Mouse (Mus musculus): Measurements from ENCODE around the gene Gstm3. TPM values are rescaled to one million over a fixed set of nuclear protein-coding genes. Genes with fewer than 3 reads are reported as not detected.
A peak's percentile ranks its signal among the peaks of the same experiment; 100 is the strongest.
"Not testable (repeated sequence)": the region's sequence is repeated elsewhere in the genome, so short reads cannot be mapped to it uniquely, and the experiment has no call there.

The Gstm3 gene
- polyA plus RNA-seq, 1 experiment = not detected

- Histone ChIP-seq H3K27ac (ENCODE audit: control insufficient read depth, insufficient read depth, low read depth, low read length, poor library complexity) (no peak overlapping the region), H3K4me3 (replicated peaks; ENCODE audit: control insufficient read depth, low read depth, low read length) (no peak overlapping the region), H3K4me1 (ENCODE audit: control insufficient read depth, insufficient read depth, low read length) (no peaks in the 10 kb centered on the region; the same call in 1 of the 2 replicates)
- WGBS = 77% methylated on average over 1 of the region's 1 CpGs
- TF ChIP-seq POLR2A (IDR thresholded peaks at IDR 0.05; ENCODE audit: borderline replicate concordance, control insufficient read depth, low read depth, low read length) (no peak), CTCF (IDR thresholded peaks at IDR 0.05; ENCODE audit: control insufficient read depth, insufficient read depth, low read length) (no peak)
These were observed 3.5 kb downstream of the Gstm3 start for GRCm38 (mm10) chr3:107965592-107965991.

DNA sequence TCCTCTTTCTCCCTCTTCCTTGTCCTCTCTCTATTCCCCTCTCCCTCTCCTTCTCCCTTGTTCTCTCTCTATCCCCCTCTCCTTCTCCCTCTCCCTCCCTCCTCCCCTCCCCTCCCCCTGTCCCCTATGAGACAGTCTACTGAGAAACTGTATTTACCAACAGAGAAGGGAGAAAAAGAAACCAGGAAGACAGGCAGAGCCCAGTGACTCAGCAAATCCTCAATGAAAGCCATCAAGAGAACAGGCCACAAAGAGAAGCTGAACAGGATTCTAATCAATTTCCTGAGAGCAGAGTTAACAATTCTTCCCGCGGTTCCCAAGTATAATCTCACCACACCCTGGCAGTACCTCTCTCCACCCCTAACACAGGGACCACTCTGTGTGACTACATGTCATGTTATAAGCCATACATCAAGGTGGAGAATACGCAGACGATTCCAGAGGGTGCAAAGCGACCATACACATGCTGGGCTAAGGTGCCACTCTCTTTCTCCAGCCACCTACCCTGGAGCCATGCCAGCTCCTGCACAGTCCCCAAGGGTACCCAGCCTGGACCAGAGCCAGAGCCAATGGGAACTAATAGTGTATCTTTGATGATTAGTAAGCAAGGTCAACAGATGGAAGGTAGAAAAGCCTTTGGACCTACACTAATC lies 4.3 kb downstream of the Gstm3 start:
- TF ChIP-seq POLR2A (IDR thresholded peaks at IDR 0.05; ENCODE audit: borderline replicate concordance, control insufficient read depth, low read depth, low read length) = no peak
- no peak for TF ChIP-seq CTCF (IDR thresholded peaks at IDR 0.05; ENCODE audit: control insufficient read depth, insufficient read depth, low read length)
- Histone ChIP-seq H3K4me3 (replicated peaks; ENCODE audit: control insufficient read depth, low read depth, low read length) (no peak overlapping the region), H3K4me1 (ENCODE audit: control insufficient read depth, insufficient read depth, low read length) (no peaks in the 10 kb centered on the region; the same call in 1 of the 2 replicates), H3K27ac (ENCODE audit: control insufficient read depth, insufficient read depth, low read depth, low read length, poor library complexity) (no peak overlapping the region)
- 41% methylated on average over 5 of the region's 5 CpGs for WGBS

- TF ChIP-seq CTCF (IDR thresholded peaks at IDR 0.05; ENCODE audit: control insufficient read depth, insufficient read depth, low read length) (no peak), POLR2A (IDR thresholded peaks at IDR 0.05; ENCODE audit: borderline replicate concordance, control insufficient read depth, low read depth, low read length) (no peak)
- 77% methylated on average over 4 of the region's 4 CpGs for WGBS
- Histone ChIP-seq H3K4me1 (ENCODE audit: control insufficient read depth, insufficient read depth, low read length) (no peaks in the 10 kb centered on the region; the same call in 1 of the 2 replicates), H3K4me3 (replicated peaks; ENCODE audit: control insufficient read depth, low read depth, low read length) (no peak overlapping the region), H3K27ac (ENCODE audit: control insufficient read depth, insufficient read depth, low read depth, low read length, poor library complexity) (no peak overlapping the region)
These were observed 5.1 kb downstream of the Gstm3 start for GRCm38 (mm10) chr3:107964026-107964425.

DNA sequence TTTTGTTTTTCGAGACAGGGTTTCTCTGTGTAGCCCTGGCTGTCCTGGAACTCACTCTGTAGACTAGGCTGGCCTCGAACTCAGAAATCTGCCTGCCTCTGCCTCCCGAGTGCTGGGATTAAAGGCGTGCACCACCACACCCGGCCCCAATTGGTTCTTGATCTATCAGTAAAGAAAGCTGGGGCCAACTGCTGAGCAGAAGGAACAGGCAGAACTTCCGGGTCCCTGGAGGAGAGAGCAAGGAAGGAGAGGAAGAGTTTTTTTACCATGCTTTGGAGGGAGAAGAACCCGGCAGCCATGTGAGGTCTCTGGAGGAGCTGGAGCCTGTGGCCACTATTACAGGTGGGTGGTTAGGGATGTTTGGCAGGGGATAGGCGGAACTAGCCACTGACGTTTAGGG lies 13.8 kb downstream of the Gstm3 start:
- H3K4me1 ChIP-seq (ENCODE audit: control insufficient read depth, insufficient read depth, low read length); H3K4me3 ChIP-seq (replicated peaks; ENCODE audit: control insufficient read depth, low read depth, low read length); H3K27ac ChIP-seq (ENCODE audit: control insufficient read depth, insufficient read depth, low read depth, low read length, poor library complexity): not testable (repeated sequence)
- WGBS = 81% methylated on average over 9 of the region's 9 CpGs

DNA sequence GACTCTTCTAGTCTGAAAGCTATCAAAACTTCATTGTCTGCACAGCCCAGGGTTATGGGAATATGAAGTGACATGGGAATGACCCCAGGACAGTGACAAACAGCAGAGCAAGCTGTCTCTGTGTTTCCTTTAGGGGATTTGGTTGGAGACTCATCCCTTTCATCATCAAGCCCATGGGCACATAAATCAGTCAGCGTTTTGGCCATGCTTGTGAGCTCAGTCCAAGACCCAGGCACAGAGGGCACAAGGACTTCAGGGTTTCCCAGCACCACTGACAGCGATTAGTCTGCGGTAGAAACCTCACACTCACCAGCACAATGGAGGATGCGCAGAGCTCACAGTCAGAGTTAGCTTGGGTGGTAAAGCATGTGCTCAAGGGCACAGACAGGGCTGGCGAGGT lies 15.2 kb downstream of the Gstm3 start:
- H3K4me1 ChIP-seq (ENCODE audit: control insufficient read depth, insufficient read depth, low read length) = no peaks in the 10 kb centered on the region
- H3K27ac ChIP-seq (ENCODE audit: control insufficient read depth, insufficient read depth, low read depth, low read length, poor library complexity) = no peak overlapping the region
- no peak overlapping the region for H3K4me3 ChIP-seq (replicated peaks; ENCODE audit: control insufficient read depth, low read depth, low read length)
- WGBS = 83% methylated on average over 5 of the region's 5 CpGs
- TF ChIP-seq POLR2A (IDR thresholded peaks at IDR 0.05; ENCODE audit: borderline replicate concordance, control insufficient read depth, low read depth, low read length) (no peak), CTCF (IDR thresholded peaks at IDR 0.05; ENCODE audit: control insufficient read depth, insufficient read depth, low read length) (no peak)

GRCm38 (mm10) chr3:107953328-107953755 lies 15.7 kb downstream of the Gstm3 start:
- TF ChIP-seq CTCF (IDR thresholded peaks at IDR 0.05; ENCODE audit: control insufficient read depth, insufficient read depth, low read length) (peak; percentile 88), POLR2A (IDR thresholded peaks at IDR 0.05; ENCODE audit: borderline replicate concordance, control insufficient read depth, low read depth, low read length) (no peak)
- Histone ChIP-seq H3K4me3 (replicated peaks; ENCODE audit: control insufficient read depth, low read depth, low read length) (no peak overlapping the region), H3K27ac (ENCODE audit: control insufficient read depth, insufficient read depth, low read depth, low read length, poor library complexity) (no peak overlapping the region), H3K4me1 (ENCODE audit: control insufficient read depth, insufficient read depth, low read length) (no peaks in the 10 kb centered on the region)
- 18% methylated on average over 6 of the region's 6 CpGs for WGBS

- WGBS = 72% methylated on average over 11 of the region's 11 CpGs
- no peak overlapping the region for H3K27ac ChIP-seq (ENCODE audit: control insufficient read depth, insufficient read depth, low read depth, low read length, poor library complexity)
- H3K4me1 ChIP-seq (ENCODE audit: control insufficient read depth, insufficient read depth, low read length) = no peaks in the 10 kb centered on the region
- H3K4me3 ChIP-seq (replicated peaks; ENCODE audit: control insufficient read depth, low read depth, low read length) = no peak overlapping the region
- TF ChIP-seq CTCF (IDR thresholded peaks at IDR 0.05; ENCODE audit: control insufficient read depth, insufficient read depth, low read length) = no peak
- no peak for TF ChIP-seq POLR2A (IDR thresholded peaks at IDR 0.05; ENCODE audit: borderline replicate concordance, control insufficient read depth, low read depth, low read length)
These were observed 18.6 kb downstream of the Gstm3 start for GRCm38 (mm10) chr3:107950531-107950930.

GRCm38 (mm10) chr3:107949461-107949860 lies 19.6 kb downstream of the Gstm3 start:
- H3K4me1 ChIP-seq (ENCODE audit: control insufficient read depth, insufficient read depth, low read length); H3K4me3 ChIP-seq (replicated peaks; ENCODE audit: control insufficient read depth, low read depth, low read length); H3K27ac ChIP-seq (ENCODE audit: control insufficient read depth, insufficient read depth, low read depth, low read length, poor library complexity): not testable (repeated sequence)
- WGBS = 93% methylated on average over 1 of the region's 1 CpGs

GRCm38 (mm10) chr3:107945729-107946128 lies 23.4 kb downstream of the Gstm3 start:
- 63% methylated on average over 4 of the region's 4 CpGs for WGBS
- Histone ChIP-seq H3K4me1 (ENCODE audit: control insufficient read depth, insufficient read depth, low read length) (no peaks in the 10 kb centered on the region), H3K4me3 (replicated peaks; ENCODE audit: control insufficient read depth, low read depth, low read length) (no peak overlapping the region), H3K27ac (ENCODE audit: control insufficient read depth, insufficient read depth, low read depth, low read length, poor library complexity) (no peak overlapping the region)
- TF ChIP-seq POLR2A (IDR thresholded peaks at IDR 0.05; ENCODE audit: borderline replicate concordance, control insufficient read depth, low read depth, low read length) = no peak
- TF ChIP-seq CTCF (IDR thresholded peaks at IDR 0.05; ENCODE audit: control insufficient read depth, insufficient read depth, low read length) = peak; percentile 18; the same call in 1 of the 2 replicates

Data from bone marrow, adult 2 months (tissue).